Mouse (Mus musculus) left cerebral cortex, postnatal 25 days (tissue): ENCODE results near the gene Plekhb1. TPM values are rescaled to one million over a fixed set of nuclear protein-coding genes. Genes with fewer than 3 reads are reported as not detected.
A peak's percentile ranks its signal among the peaks of the same experiment; 100 is the strongest.

Source experiments
- DNase-seq, 2 experiments: peaks; one replicate each; pipeline ENCODE4 v3.0.0; 2022; ENCODE audit warnings: low spot score in 2 of 2, mixed read lengths in 1 of 2
- intact Hi-C: fragments of 180-260 bp; cut with DNase I; formaldehyde crosslinking; loops from one replicate; pipeline ENCODE4 v1.15.1; 2025
- total RNA-seq, 2 experiments: library from RNA; stranded (reverse); gene quantifications; 2 replicates each; pipeline ENCODE4 v1.2.3; 2021

Gene Plekhb1
- total RNA-seq, 2 experiments from 2014 or later: 111 to 128 TPM

- intact Hi-C loops: loop anchor here (2.0 to 5.0 kb wide), 2 partner anchors 17 to 50 kb away; no protein-coding TSS in a partner anchor
- peak; percentile 97 to 99 for DNase-seq
These were observed 54.7 kb downstream of the Plekhb1 start, which contains the start of gene Rab6a for GRCm38 (mm10) chr7:100607214-100608129. Gene Rab6a (plus strand): TSS chr7:100607410.

DNA sequence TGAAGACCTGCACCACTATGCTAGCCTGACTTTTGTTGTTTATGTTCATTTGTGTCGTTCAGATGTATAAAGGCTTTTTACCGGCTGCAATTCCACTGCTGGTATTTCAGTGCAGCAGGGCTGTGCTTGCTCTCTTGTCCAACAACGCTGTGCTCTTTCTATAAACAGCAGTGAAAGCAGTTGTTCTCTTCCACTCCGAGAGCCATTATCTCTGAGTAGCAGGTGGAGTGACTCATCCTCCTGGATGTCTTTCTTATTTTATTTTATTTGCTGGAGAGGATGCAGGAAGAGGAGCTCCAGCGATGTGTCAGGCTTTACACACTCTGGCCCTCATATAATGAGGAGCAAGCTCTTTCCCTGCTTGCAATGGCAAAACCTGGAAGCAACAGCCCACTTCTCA, 62.0 kb downstream of the Plekhb1 start:
- DNase-seq: peak; percentile 25 to 87
- intact Hi-C loops: loop anchor here (2.0 kb wide), 1 partner anchor 71 kb away; no protein-coding TSS in a partner anchor

DNA sequence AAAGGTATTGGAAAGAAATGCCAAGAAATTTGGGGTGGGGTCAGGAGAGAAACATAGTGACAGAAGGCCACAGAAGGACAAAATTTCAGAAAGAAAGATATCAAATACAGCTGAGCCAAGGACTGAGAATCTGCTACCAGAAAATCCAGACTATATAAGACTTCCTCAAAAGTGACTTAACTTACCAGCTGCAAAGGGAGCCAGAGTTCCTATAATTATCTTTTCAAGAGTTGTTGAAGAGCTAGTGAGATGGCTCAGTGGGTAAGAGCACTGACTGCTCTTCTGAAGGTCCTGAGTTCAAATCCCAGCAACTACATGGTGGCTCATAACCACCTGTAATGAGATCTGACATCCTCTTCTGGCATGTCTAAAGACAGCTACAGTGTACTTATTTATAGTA, 68.9 kb downstream of the Plekhb1 start:
- DNase-seq: no peak
- intact Hi-C loops: no loop called here

Other genes starting within 250 kb of the Plekhb1 start
- gene Ucp3, start 189.4 kb downstream of the Plekhb1 start, total RNA-seq: 1 to 10 TPM; 2.4 to 2.5 TPM
- 10 to 100 TPM; 77.1 to 78.9 TPM for gene Ucp2, start 169.1 kb downstream of the Plekhb1 start, total RNA-seq
- gene Dnajb13, start 147.5 kb downstream of the Plekhb1 start, total RNA-seq: under 1 TPM; 0.25 to 0.60 TPM
- gene Coa4, start 125.3 kb downstream of the Plekhb1 start, total RNA-seq: 10 to 100 TPM; 10.2 to 11.2 TPM
- 100 to 1,000 TPM; 394 to 433 TPM for gene Rab6a, start 55.0 kb downstream of the Plekhb1 start, total RNA-seq
- 10 to 100 TPM; 64.9 to 66.2 TPM for gene Mrpl48, start 54.1 kb downstream of the Plekhb1 start, total RNA-seq
- gene Fam168a, start 44.2 kb upstream of the Plekhb1 start, total RNA-seq: 100 to 1,000 TPM; 229 to 230 TPM
- 10 to 100 TPM; 13.8 to 16.6 TPM for gene Relt, start 201.0 kb upstream of the Plekhb1 start, total RNA-seq